Mouse (Mus musculus): ENCODE measurements at regions not wholly inside any gene's neighbourhood (a gene's known extent, or its start where the extent isn't known, plus 50 kb on each side); places are given as distances from the start of the nearest gene placed in this dataset.
A peak's percentile ranks its signal among the peaks of the same experiment; 100 is the strongest.

DNA sequence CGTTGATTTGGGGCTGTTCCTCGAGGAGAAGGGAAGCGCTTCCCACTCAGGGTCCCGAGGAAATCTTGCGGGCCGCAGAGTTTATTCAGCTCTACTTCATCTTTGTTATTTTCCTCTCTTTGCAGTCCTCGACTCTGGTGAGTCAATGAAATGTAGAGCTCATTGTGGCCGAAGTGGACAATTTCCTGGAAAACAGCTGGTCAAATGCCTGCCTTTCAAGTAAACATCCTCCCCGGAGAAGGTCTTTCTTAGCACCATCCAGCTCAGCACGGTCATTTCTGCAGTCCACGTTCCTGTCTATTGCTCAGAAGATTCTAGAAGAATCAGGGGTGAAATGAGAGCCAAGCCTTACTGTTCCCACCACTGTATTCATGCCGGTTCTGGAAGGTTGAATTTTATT lies 133.0 kb downstream of the Bcas1 start:
- DNase-seq = peak; percentile 93

DNA sequence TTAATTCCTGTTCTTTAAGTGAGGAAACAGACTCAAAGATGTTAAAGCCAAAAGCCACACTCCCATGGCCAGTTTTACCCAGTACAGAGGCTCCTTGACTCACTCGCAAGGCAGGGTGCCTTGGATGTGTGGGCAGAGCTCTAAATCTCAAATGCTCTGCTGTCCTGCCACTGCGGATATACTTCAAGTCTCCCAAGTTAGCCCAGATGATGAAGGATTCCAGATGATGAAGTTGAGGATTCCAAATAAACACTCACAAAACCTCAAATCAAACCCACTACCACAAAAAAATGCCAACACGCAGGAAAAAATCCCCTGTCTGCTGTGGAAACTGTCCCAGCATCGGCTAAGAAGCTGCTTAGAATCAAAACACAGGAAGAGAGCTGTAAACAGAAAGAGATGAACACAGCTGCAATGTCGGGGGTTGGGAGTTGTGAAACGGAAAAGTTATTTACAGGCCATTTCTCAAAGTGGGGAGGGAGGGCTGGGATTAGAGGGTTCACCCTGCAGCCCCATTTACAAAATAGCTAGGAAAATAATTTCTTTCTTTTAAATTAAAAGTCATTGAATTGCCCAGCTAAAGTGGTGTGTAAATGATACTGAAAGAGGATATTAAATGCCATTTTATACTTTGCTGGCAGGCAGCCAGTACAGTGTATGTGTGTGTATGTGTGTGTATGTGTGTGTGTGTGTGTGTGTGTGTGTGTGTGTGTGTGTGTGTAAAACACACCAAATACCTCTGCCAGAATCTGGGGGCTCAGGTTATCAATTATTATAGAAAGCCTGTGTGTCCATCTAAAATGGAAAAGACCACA lies 135.6 kb downstream of the Bcas1 start:
- no peak for DNase-seq

DNA sequence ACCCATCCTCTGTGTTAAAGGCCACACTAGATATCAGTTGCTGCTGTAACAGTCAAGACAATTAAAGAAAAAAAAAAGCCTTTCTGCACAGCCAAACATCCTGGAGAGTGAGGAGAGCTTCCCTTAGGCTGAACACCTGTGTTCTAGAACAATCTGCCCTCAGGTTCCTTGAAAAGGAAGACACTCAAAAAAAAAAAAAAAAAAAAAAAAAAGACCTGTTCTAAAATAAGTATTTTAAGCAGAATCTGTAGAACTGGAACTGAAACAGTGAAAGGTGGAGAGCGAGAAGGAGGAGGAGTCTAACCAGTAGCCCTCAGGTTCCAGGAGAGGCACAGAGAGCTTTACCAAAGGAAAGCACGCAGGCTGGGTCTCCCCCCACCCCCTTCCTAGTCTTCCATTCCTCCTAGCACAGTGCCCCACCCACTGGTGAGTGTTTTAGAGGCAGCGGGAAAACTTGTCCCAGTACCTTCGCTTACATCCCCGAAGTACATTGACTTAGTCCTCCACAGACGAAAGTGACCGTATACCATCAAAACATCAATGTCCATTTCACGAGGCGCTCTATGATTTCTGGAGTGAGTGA lies 138.2 kb downstream of the Bcas1 start:
- no peak for DNase-seq

DNA sequence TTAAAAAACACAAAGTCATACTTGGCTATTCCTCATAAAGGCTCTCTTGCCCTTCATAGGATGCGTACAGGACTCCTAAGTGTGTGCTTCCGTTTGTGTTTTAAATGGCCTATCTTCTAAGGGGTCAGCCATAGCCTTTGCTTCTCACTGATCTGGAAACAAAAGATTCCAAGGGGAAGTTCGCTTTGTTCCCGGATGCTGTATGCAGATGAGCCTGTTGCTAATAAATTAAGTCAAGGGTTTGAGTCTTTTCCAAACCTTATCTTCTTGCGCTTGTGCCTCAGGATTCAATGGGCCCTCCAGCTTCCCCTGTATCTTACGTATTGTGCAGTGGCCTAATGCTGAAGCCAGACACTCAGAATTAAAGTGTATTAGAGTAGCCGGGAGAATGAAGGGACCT lies 138.9 kb downstream of the Bcas1 start:
- no peak for DNase-seq

DNA sequence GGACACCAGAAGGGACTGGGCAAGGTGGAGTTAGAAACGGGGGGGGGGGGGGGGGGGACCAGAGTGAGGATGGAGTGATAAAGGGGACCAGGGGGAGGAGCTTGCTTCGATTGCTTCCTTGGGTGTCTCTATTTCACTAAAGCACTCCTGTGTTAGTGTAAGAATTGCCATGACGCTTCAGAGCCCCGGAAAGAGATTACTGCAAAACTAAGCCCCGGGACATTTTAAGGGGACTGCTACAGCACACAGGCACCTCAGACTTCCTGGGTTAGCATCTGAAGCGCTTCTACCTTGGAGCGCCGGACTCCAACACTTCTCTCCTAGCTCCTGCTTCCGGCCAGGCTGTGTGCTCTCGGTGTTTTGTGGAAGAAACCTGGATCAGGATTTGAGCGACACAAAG lies 139.4 kb downstream of the Bcas1 start:
- DNase-seq = no peak

DNA sequence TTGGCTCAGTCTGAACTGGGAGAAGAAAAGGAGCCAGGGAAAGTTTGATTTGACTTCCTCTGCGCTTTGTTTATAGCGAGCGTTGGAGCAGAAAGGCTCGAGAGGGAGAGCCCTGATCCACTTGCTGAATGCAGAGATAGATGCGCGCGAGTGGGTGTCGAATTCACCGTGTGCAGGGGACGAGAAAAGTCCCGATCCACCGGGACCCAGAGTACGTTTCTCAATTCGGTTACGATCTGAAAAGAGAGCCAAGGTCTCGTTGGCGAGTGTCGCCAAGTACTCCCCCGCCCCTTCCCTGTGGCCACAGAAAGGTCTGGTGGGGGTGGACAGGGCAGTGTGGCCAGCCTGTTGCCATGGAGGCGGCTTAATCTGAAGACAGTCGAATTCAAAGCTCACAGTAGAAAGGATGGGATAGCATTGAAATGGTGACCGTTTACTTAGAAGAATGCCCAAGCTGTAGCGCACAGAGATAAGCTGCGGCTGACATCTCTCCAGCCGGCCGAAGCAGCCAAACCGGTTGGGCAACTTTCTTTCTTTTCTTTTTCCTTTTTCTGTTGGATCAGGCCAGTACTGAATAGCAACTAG lies 139.5 kb upstream of the Zfp217 start:
- peak; percentile 97 for DNase-seq

DNA sequence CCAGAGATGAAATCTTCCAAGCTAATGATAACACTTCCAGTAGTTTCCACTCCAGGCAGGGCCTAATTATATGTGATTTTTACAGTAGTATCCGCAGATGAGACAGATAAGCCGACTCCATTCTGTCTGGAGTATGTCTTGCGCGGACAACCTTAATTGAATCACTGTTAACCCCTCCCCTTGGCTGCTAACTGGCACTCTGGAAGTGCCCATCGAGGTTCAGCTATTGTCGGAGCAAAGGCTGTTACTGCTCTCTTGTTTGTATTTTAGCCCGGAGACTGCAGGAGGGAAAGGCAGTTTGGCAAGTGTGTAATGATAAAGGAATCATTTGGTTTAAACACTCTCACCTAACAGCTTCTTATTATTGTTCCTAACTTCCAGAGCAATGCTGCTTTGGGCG lies 138.9 kb upstream of the Zfp217 start:
- no peak for DNase-seq

DNA sequence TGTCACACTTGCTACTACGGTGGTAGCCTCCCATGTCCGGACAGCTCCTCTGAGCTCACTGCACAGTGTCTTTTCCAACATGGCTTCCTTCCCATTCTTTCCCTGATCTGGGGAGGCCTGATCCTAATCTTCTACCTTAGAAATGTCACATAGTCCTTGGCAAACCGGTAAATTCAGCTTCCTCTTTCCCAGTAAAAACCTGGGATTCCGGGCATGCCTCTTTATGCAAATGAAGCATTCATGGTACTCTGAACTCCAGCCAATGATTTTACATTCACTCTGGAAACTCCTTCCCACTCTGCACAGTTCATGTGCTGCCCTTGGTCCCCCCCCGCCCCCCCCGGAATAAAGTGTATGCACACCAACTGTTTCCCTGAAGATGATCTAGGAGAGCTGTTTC lies 134.6 kb upstream of the Zfp217 start:
- no peak for DNase-seq

DNA sequence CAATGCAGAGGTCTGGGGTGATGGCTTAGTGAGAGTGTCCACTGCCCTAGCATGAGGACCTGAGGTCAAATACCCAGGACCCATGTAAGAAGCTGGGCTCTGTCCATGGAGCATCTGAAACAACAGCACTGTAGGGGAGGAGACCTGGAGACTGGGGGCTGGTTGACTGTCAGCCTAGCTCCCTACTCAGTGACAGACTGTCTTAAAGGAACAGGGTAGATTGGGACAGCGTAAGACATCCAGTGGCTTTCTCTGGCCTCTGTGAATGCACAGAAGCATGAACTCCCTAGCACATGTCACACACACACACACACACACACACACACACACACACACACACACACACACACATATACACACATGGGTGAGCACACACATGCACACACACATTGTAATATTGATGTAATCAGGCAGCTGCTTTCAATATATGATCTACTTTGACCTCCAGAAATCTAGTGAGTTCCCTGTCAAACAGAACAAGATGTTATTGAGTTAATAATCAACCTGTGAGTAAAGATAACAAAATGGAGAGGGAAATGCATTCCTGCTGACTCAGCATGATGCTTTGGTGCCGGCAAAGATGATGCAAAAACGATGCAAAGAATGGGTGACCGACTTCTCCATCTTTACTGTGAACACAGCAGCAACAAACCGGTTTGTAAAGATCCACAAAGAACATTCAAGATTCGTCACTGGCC lies 133.6 kb upstream of the Zfp217 start:
- no peak for DNase-seq

DNA sequence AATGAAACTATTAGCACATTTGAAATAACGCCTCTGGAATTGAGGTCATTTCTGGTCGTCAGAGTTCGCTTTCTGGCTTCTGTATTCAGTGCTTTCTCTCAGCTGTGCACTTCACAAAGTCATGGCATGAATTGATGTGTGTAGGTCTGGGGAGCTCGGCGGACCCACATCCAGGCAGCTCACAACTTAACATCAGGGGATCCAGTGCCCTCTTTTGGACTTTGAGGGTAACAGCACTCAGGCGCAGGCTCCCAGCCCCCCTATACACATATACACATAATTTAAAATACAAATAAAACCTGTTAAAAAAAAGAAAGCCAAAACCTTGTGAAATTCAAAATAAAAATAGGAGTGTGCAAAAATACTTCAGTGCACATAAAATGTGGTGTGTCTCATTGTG lies 132.8 kb upstream of the Zfp217 start:
- no peak for DNase-seq

DNA sequence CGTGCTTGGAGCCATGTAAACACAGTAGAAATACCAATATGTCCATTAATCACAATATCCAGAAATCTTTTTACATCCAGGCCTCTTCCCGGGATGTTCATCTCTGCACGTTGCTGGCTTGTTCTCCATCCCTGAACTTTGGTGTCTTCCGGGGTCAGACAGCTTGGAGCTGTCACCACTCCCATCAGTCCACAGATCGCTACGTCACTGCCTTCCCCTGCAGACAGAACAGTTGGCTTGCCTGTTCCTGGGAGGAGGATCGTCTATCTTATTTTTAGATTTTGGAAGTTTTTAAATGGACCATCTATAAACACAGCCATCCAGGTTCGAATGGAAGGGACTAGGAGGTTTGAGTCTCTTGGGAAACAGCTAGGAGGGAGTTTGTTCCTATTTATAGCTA lies 130.0 kb upstream of the Zfp217 start:
- peak; percentile 96 for DNase-seq

DNA sequence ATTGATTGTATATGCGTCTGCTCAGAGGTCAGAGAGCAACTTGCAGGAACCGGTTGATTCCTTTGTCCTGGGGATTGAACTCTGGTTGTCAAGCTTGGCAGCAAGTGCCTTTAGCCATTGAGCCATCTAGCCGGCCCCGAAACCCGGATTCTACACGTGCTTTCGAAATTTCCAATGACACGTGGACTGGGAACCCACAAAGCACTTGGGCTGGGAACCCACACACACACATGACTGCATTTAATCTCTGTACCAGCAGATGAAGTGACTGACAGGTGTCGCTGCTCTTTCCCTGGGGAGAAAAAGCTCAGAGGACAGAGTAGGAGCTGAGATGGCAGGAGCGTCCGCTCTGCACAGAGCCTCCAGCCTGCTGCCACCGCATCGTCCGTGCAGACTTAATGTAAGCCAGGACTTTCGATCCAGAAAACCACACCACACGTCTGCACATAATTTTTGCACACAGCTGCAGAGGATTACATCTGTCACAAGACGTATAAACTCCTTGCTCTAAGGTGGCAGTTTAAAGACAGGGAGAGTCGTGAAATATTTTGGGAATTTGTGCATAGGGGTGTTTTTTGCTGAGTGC lies 129.4 kb upstream of the Zfp217 start:
- no peak for DNase-seq

DNA sequence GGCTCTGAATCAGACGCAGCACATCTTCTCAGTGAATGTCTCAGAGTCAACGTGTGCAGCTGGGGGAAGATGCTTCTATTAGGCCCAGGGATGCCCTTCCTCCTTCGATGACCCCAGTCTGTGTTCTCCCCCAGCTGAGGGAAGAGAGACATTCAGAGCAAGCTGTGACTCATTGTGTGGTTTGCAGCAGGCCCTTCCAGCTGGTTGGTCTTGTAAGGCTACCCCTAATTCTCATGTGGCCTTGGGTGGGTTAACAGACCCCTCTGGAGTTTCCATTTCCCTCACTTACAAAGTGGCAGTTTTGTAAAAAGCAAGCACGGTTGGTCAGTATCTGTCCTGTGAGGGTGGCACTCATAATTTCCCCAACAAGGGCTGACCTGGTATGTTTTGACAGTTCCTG lies 127.8 kb upstream of the Zfp217 start:
- no peak for DNase-seq

DNA sequence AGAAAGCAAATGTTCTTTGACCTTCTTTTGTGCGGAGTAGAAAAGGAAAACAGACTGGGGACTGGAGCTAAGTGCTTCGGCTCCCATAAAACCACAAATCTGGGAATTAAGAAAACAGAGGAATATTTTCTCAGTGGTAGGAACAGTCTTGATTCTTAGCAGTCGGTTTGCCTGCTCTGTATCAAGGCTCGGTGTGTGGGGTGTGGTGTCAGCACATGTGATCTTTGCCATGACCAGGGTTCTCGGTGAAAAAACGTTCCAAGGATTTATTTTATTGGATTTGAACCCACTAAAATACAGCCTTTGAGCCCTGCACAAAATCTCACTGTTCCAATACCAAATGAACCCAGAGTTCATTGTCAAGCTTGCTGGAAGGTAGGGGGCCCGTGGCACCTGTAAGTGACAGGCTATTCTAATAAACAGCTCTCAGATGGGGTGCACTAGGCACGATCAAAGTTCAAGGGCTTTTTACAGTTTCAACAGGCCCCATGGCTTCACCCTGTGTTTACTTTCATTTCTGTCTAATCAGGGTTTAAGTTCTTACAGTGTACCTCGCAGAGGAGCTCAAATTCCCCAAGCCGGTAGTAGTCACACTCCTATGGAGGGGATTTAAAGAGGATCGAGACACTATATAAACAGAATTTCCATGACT lies 122.1 kb upstream of the Zfp217 start:
- DNase-seq = no peak

DNA sequence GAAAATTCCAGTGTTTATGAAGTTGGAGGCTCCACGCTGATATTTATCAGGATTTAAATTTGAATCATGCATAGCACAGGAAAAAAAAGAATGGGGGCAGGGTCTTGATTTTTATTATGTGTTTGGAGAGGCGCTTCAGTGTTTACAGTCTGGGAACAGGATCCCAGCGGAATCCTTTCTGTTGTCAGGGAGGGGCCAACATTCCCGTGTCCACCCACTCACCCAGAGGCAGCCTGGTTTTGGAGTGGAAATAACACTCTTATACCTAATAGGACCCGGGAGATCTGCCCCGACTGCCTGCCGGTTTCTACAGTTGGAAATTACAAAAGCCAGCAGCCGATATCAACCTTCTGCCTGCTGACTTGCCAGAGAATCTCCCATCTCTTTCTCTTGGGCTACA lies 120.2 kb upstream of the Zfp217 start:
- DNase-seq = peak; percentile 93

DNA sequence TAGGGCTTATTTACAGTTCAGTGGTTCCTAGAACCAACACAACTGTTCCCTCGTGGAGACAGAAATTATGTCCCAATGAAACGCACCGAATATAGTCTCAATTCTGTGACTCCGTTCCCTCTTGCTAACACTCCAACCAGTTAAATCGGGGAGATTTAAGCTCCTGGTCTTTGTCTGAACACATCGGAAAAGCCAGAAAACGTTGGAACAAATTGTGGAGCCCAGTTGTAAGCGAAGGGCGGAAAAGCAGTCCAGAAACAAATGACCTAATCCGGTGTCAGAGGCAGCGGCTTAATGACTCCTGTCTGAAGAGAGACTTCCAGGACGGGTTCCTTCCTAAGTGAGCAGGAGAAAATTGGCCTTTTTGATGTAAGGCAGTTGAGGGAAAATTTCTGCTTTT lies 119.2 kb upstream of the Zfp217 start:
- no peak for DNase-seq

DNA sequence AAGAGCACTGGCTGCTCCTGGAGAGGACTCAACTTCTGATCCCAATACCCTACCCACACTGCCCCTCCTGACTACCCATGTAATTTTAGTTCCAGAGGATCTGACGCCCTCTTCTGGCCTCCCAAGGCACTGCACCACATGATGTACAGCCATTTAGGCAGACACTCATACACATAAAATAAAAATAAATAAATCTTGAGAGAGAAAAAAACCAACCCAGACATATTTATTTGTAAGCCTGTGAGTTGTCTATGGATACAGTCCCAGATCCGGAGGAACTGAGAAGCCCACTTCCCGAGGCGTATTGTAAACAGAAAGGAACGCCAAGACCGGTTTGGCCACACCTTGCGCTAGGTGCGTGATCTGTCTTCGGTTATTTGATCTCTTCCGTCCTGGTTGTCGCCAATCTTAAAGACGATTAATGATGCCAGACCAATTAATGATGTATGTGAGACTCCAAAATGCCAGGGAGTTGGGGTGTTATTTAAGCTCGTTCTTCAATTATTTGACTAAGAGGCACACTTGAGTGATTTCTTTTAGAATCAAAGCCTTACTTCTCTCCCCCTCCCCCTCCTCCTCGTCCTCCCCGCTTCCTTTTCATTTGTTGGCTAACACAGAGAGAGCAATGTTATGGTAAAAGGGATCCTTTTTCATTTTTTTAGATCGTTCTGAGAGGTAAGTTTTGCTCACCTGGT lies 118.7 kb upstream of the Zfp217 start:
- DNase-seq = no peak

DNA sequence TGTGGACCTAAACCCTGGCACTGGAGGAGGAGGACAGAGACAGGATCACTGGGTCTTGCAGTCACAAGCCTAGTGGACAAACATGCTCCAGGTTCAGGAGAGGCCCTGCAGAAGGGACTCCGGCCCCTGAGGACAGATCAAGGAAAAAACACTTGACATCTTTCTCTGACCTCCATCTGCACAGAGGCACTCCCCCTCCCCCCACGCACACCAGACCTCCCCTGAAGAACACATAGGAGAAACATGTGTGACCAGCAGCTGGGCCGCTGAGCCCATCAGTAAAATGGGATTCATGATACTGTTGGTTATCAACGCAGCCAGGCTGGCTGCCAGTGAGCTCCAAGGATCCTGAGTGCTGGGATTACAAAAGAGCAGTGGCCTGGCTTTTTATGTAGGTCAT lies 115.7 kb upstream of the Zfp217 start:
- DNase-seq = peak; percentile 91

DNA sequence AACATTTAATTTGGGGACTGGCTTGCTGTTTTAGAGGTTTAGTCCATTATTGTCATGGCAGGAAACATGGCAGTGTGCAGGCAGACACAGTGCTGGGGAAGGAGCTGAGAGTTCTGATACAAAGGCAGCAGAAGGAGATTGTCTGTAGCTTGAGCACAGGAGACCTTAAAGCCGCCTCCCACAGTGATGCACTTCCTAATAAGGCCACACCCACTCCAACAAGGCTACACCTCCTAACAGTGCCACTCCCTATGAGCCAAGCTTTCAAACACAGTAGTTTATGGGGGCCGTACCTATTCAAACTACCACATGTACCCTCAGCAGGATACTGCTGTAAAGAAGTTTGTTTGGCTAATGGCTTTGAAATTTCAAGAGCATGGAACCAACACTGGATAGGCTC lies 113.3 kb upstream of the Zfp217 start:
- DNase-seq = no peak

DNA sequence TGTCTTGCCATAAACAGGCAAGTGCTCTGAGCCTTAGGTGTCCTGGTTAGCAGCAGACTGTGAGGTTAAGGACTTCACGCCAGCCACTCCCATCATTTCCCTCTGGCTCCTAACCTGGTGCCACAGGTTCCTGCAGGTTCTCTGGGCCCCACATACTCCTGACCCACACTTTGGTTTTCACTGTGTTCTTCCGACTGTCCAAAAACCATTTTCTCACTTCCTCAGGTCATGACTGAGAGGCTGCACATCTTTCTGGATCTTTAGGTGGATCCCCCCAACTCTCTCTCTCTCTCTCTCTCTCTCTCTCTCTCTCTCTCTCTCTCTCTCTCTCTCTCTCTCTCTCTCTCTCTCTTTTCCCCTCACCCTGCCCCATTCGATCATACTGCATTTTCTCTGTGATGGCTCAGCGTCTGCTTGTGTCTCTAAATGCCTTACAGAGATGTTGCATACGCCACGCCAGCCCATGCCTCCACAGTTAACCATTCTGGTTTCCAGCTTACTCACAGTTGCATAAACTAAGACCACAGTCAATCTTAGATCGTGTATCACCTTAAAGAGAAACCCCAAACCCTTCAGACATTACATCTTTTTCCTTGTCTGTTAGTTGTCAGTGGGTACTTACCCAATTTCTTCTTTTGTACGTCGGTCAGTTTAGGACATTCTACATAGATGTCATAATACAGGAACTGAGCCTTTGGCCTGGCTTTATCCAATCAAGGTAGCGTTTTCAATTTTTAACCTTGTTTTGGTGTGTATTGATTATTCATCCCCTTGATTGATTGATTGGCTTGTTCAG lies 112.0 kb upstream of the Zfp217 start:
- DNase-seq = no peak

DNA sequence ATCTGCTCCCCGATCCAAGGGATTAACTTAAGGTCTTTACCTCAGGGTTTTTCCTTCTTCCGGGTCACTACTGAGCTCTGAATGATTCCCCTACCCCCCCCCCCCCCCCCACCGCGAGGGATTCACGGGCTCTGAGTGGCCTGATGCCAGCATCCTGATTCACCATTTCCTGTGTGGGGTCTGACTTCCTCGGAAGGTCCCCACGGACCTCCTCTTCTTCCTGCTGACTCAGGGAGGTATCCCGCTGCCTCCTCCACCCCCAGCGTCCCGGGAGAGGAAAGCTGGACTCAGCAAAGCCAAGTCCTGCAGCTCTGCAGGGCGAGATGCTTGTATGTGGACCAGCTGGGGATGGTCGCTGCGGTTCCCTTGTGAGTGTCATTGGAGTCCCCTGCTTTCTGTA lies 110.5 kb upstream of the Zfp217 start:
- peak; percentile 97 for DNase-seq
